Mouse (Mus musculus) kidney, embryonic 16.5 days (tissue): ENCODE measurements around the gene Fbxo24. TPM values are rescaled to one million over a fixed set of nuclear protein-coding genes. Genes with fewer than 3 reads are reported as not detected.
"Not testable (repeated sequence)": the region's sequence is repeated elsewhere in the genome, so short reads cannot be mapped to it uniquely, and the experiment has no call there.

ENCODE experiments used
- ATAC-seq: fragments of 200-750 bp; cut with Nextera tagmentation; 2 replicates; pipeline ENCODE4 v1.8.0; 2017; ENCODE audit warnings: moderate TSS enrichment; ENCODE audit not compliant: low FRiP score, low TSS enrichment
- H3K27ac ChIP-seq: fragments of 300-500 bp; sonication (generic); 2 replicates; pipeline ENCODE4 v1.5.1; 2014; ENCODE audit warnings: low read length
- H3K27me3 ChIP-seq: fragments of 300-500 bp; sonication (generic); 2 replicates; pipeline ENCODE4 v1.6.1; 2014; ENCODE audit warnings: low read length, control low read depth, mixed read lengths; ENCODE audit not compliant: insufficient read depth
- H3K36me3 ChIP-seq: fragments of 300-500 bp; sonication (generic); 2 replicates; pipeline ENCODE4 v1.6.1; 2014; ENCODE audit warnings: low read length, control low read depth, mixed read lengths; ENCODE audit not compliant: insufficient read depth
- H3K4me1 ChIP-seq: fragments of 300-500 bp; sonication (generic); 2 replicates; pipeline ENCODE4 v1.6.1; 2014; ENCODE audit warnings: low read length, control low read depth, mixed read lengths; ENCODE audit not compliant: insufficient read depth
- H3K4me2 ChIP-seq: fragments of 300-500 bp; sonication (generic); replicated peaks from 2 replicates; pipeline ENCODE4 v1.6.1; 2014; ENCODE audit warnings: low read depth, low read length
- H3K4me3 ChIP-seq: fragments of 300-500 bp; sonication (generic); 2 replicates; pipeline ENCODE4 v1.5.1; 2014; ENCODE audit warnings: mild to moderate bottlenecking, low read length
- H3K9ac ChIP-seq: fragments of 300-500 bp; sonication (generic); replicated peaks from 2 replicates; pipeline ENCODE4 v1.6.1; 2014; ENCODE audit warnings: low read length
- H3K9me3 ChIP-seq: fragments of 300-500 bp; sonication (generic); 2 replicates; pipeline ENCODE4 v1.6.1; 2016; ENCODE audit warnings: low read length, control low read depth
- WGBS: fragments of 180-500 bp; shearing (Covaris S2); extraction: QIAGEN DNeasy Blood & Tissue Kit; methylation state at CpG from one replicate; pipeline ENCODE4 v1.1.7; 2014; 5-methylcytosine and 5-hydroxymethylcytosine counted together
- polyA plus RNA-seq: library from polyadenylated mRNA; unstranded; fragments of >200 nt; fragmentation: Nextera tagmentation; extraction: Ambion mirVana; gene quantifications from 2 replicates; pipeline ENCODE4 v1.2.1, GENCODE M21; 2015

Fbxo24 gene
- polyA plus RNA-seq, 1 experiment from 2014 or later, result 0.09 TPM

- 10% methylated on average over 6 of the region's 6 CpGs for WGBS
- peak; percentile 44 for ATAC-seq
- peaks cover 39% of the 10 kb centered on the region for H3K4me1 ChIP-seq
Measured at GRCm38 (mm10) chr5:137629906-137630545, 1.2 kb upstream of the Fbxo24 start.

GRCm38 (mm10) chr5:137629306-137629721, 512 bp upstream of the Fbxo24 start:
- Histone ChIP-seq H3K4me1 (peaks cover 39% of the 10 kb centered on the region), H3K36me3 (peaks cover 12% of the 10 kb centered on the region), H3K27me3 (no peaks in the 10 kb centered on the region), H3K27ac (peak overlapping the region; percentile 98), H3K9me3 (no peaks in the 10 kb centered on the region), H3K4me3 (peak overlapping the region; percentile 83), H3K9ac (peak overlapping the region; percentile 85), H3K4me2 (peak overlapping the region; percentile 89)
- ATAC-seq, result peak; percentile 57
- under 1% methylated on average over 23 of the region's 23 CpGs for WGBS

More at GRCm38 (mm10) chr5:137629906-137630545, 1.2 kb upstream of the Fbxo24 start:
- H3K9ac ChIP-seq, result peak overlapping the region; percentile 85
- peak overlapping the region; percentile 98 for H3K27ac ChIP-seq
- H3K9me3 ChIP-seq, result no peaks in the 10 kb centered on the region
- peak overlapping the region; percentile 89 for H3K4me2 ChIP-seq
- no peaks in the 10 kb centered on the region for H3K27me3 ChIP-seq
- peak overlapping the region; percentile 83 for H3K4me3 ChIP-seq
- H3K36me3 ChIP-seq, result peaks cover 12% of the 10 kb centered on the region

DNA sequence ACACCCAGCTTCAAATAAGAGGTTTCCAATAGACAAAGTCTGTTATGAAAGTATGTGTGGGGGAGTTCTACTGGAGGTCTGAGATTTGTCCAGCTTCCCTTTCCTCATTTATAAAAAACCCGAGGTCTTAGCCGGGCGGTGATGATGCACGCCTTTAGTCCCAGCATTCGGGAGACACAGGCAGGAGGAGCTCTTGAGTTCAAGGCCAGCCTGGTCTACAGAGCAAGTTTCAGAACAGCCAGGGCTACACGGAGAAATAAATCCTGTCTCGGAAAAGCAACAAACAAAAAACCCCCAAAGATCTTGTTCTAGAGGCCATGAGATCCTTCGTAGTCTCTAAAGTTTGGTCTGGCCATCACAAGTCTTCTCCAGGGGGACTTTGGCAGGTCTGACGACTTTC, 811 bp downstream of the Fbxo24 start:
- H3K27me3 ChIP-seq, result no peaks in the 10 kb centered on the region
- peaks cover 39% of the 10 kb centered on the region for H3K4me1 ChIP-seq
- H3K4me3 ChIP-seq, result peak overlapping the region; percentile 58
- WGBS, result 3% methylated on average over 9 of the region's 9 CpGs
- peak overlapping the region; percentile 65 for H3K4me2 ChIP-seq
- H3K27ac ChIP-seq, result peak overlapping the region; percentile 80
- no peaks in the 10 kb centered on the region for H3K9me3 ChIP-seq
- H3K9ac ChIP-seq, result peak overlapping the region; percentile 70
- no peak for ATAC-seq
- H3K36me3 ChIP-seq, result 0 out of 2 replicates have a peak, but pooled peaks cover under 1% of the 10 kb centered on the region

DNA sequence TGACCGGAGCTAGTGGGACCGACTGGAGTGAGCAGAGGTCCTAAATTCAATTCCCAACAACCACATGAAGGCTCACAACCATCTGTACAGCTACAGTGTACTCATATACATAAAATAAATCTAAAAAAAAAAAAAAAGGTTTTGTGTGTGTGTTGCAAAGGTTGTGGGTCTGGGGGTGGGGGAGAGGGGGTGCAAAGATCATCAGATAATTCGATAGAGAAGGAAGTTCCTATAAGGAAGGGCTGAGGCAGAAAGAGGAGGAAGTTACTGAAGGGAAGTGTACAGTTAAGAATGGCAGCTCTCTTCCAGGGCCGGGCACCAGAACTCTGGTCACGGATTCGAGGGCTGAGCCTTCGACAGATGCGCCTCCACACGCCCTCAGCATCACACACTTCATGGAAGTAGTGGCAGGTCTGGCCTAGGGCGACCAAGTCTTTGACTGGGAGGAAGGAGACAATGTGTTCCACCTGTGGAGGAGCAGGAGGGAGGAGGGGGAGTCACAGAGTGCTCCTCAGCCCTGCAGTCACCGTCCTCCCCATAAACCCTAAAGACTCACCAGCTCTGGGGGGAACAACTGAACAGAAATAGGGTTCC, 4.8 kb downstream of the Fbxo24 start:
- no peak overlapping the region for H3K27ac ChIP-seq
- H3K9ac ChIP-seq, result no peak overlapping the region
- H3K36me3 ChIP-seq, result no peaks in the 10 kb centered on the region
- no peaks in the 10 kb centered on the region for H3K27me3 ChIP-seq
- no peak for ATAC-seq
- H3K4me2 ChIP-seq, result no peak overlapping the region
- H3K4me1 ChIP-seq, result 0 out of 2 replicates have a peak, but pooled peaks cover 5% of the 10 kb centered on the region
- H3K9me3 ChIP-seq, result no peaks in the 10 kb centered on the region
- 80% methylated on average over 11 of the region's 11 CpGs for WGBS
- H3K4me3 ChIP-seq, result no peak overlapping the region

DNA sequence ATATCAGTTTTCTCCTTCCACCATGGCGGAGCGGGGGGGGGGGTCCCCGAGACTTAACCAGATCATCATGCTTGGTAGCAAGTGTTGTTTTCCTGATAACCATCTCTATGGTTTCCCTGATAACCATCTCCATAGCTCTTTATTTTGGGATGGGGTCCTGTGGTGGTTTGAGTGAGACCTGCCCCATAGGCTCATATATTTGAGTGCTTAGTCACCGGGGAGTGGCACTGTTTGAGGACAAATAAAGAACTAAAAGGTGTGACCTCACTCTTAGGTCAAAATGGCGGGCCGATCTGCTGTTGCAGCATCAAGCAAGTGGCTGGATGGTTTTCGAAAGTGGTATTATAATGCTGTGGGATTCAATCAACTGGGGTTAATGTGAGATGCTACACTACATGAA, 13.5 kb downstream of the Fbxo24 start:
- Histone ChIP-seq H3K9ac (no peak overlapping the region), H3K4me1 (peaks cover 31% of the 10 kb centered on the region), H3K4me2 (no peak overlapping the region), H3K27me3 (no peaks in the 10 kb centered on the region), H3K9me3 (no peaks in the 10 kb centered on the region), H3K27ac (no peak overlapping the region), H3K4me3 (no peak overlapping the region), H3K36me3 (no peaks in the 10 kb centered on the region)
- ATAC-seq, result no peak
- WGBS, result 85% methylated on average over 7 of the region's 7 CpGs

DNA sequence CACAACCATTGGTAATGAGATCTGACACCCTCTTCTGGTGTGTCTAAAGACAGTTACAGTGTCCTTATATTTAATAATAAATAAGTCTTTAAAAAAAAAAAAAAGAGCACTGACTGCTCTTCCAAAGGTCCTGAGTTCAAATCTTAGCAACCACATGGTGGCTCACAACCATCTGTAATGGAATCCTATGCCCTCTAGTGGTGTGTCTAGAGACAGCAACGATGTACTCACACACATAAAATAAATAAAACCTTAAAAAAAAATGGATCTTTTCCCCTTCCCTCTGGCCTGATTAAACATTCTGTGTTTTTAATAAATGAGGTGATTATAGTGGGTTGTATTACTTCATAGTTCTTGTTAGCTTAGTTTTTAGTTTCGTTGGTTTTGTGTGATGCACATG, 13.9 kb downstream of the Fbxo24 start:
- peaks cover 35% of the 10 kb centered on the region for H3K4me1 ChIP-seq
- H3K4me3 ChIP-seq, ATAC-seq, H3K27me3 ChIP-seq, H3K4me2 ChIP-seq, H3K36me3 ChIP-seq, H3K27ac ChIP-seq, H3K9me3 ChIP-seq, H3K9ac ChIP-seq: not testable (repeated sequence)
- 92% methylated on average over 2 of the region's 2 CpGs for WGBS

GRCm38 (mm10) chr5:137613550-137613949, 15.3 kb downstream of the Fbxo24 start, which contains the start of gene Pcolce:
Gene Pcolce (minus strand): TSS chr5:137613784.
- Histone ChIP-seq H3K36me3 (no peaks in the 10 kb centered on the region), H3K27ac (no peak within 1 kb of the TSS), H3K9me3 (no peaks in the 10 kb centered on the region), H3K9ac (0 out of 2 replicates have a peak within 1 kb of the TSS, but pooled peaks have one; percentile 35), H3K4me2 (0 out of 2 replicates have a peak within 1 kb of the TSS, but pooled peaks have one; percentile 2), H3K4me3 (no peak within 1 kb of the TSS), H3K27me3 (no peaks in the 10 kb centered on the region), H3K4me1 (peaks cover 48% of the 10 kb centered on the region)
- no peak for ATAC-seq
- WGBS, result 21% methylated on average over 11 of the region's 11 CpGs

GRCm38 (mm10) chr5:137613076-137613475, 15.7 kb downstream of the Fbxo24 start:
- Histone ChIP-seq H3K4me1 (peaks cover 53% of the 10 kb centered on the region), H3K4me2 (no peak overlapping the region), H3K9me3 (no peaks in the 10 kb centered on the region), H3K36me3 (no peaks in the 10 kb centered on the region), H3K27ac (no peak overlapping the region), H3K9ac (0 out of 2 replicates have a peak overlapping the region, but pooled peaks have one; percentile 35), H3K4me3 (no peak overlapping the region), H3K27me3 (no peaks in the 10 kb centered on the region; the same call in 1 of the 2 replicates)
- ATAC-seq, result no peak
- whole genome bisulfite sequencing, result 61% methylated on average over 5 of the region's 5 CpGs

GRCm38 (mm10) chr5:137611245-137611602, 17.6 kb downstream of the Fbxo24 start:
- Histone ChIP-seq H3K36me3 (peaks cover 9% of the 10 kb centered on the region), H3K27ac (peak overlapping the region; percentile 96), H3K4me2 (peak overlapping the region; percentile 58), H3K27me3 (no peaks in the 10 kb centered on the region; the same call in 1 of the 2 replicates), H3K4me3 (peak overlapping the region; percentile 46), H3K9ac (peak overlapping the region; percentile 66), H3K9me3 (no peaks in the 10 kb centered on the region), H3K4me1 (peaks cover 56% of the 10 kb centered on the region)
- ATAC-seq, result peak; percentile 82
- WGBS, result 3% methylated on average over 6 of the region's 6 CpGs
